Mouse (Mus musculus): ENCODE measurements around the gene Btrc.

GRCm38 (mm10) chr19:45549948-45550347 lies 186.4 kb downstream of the Btrc start:
- TF ChIP-seq TBP (IDR thresholded peaks at IDR 0.05; ENCODE audit: low read depth, low read length) (no peak), HCFC1 (IDR thresholded peaks at IDR 0.05; ENCODE audit: low read depth, low read length) (no peak), SIN3A (IDR thresholded peaks at IDR 0.05; ENCODE audit: low read length) (no peak), CHD1 (IDR thresholded peaks at IDR 0.05; ENCODE audit: low read depth, low read length) (no peak), ETS1 (IDR thresholded peaks at IDR 0.05; ENCODE audit: low read depth, low read length) (no peak), UBTF (IDR thresholded peaks at IDR 0.05; ENCODE audit: borderline replicate concordance, insufficient read depth, low read depth, low read length) (no peak), POLR2A (IDR thresholded peaks at IDR 0.05; ENCODE audit: control insufficient read depth in 1 of 2, insufficient read depth in 1 of 2, low read depth in 1 of 2, low read length in 2 of 2, poor library complexity in 1 of 2) (no peak), POLR2AphosphoS2 (IDR thresholded peaks at IDR 0.05; ENCODE audit: low read length) (no peak)
